Mouse (Mus musculus): ENCODE data around the gene Tmem59. TPM values are rescaled to one million over a fixed set of nuclear protein-coding genes. Genes with fewer than 3 reads are reported as not detected.

Gene Tmem59
- polyA plus RNA-seq, 2 experiments, result 51.3 to 129 TPM

- ATAC-seq (ENCODE audit: insufficient read depth) (no peak), DNase-seq (ENCODE audit: low read depth in 3 of 3, low spot score in 3 of 3) (no peak)
- Histone ChIP-seq H3K9ac (replicated peaks) (no peak overlapping the region), H3K4me1 (replicated peaks; ENCODE audit: control insufficient read depth in 2 of 2, insufficient read depth in 2 of 2, low read length in 1 of 2) (no peaks in the 10 kb centered on the region), H3K27ac (no peak overlapping the region), H3K36me3 (replicated peaks; ENCODE audit: control insufficient read depth, insufficient read depth, low read depth) (no peaks in the 10 kb centered on the region; the same call in none of the 2 replicates), H3K9me3 (ENCODE audit: control insufficient read depth, low read length) (no peaks in the 10 kb centered on the region), H3K4me3 (ENCODE audit: insufficient read depth in 1 of 2, low read depth in 2 of 2, low read length in 2 of 2) (no peak overlapping the region), H3K27me3 (ENCODE audit: control insufficient read depth, insufficient read depth, low read length) (no peaks in the 10 kb centered on the region), H3K4me2 (ENCODE audit: low read depth) (no peak overlapping the region)
- TF ChIP-seq CTCF (IDR thresholded peaks at IDR 0.05; ENCODE audit: low read depth) (no peak), EP300 (IDR thresholded peaks at IDR 0.05; ENCODE audit: low read depth) (no peak)
- 82% methylated on average over 6 of the region's 6 CpGs for WGBS (ENCODE audit: insufficient replicate concordance)
Observed at GRCm38 (mm10) chr4:107150991-107151390, 27.2 kb upstream of the Tmem59 start.

GRCm38 (mm10) chr4:107152571-107152970 is 25.6 kb upstream of the Tmem59 start:
- Histone ChIP-seq H3K9ac (replicated peaks) (no peak overlapping the region), H3K4me1 (replicated peaks; ENCODE audit: control insufficient read depth in 2 of 2, insufficient read depth in 2 of 2, low read length in 1 of 2) (peaks cover 0 to 5% of the 10 kb centered on the region in 2 experiments; a peak in 2 of 4 replicates), H3K36me3 (replicated peaks; ENCODE audit: control insufficient read depth, insufficient read depth, low read depth) (no peaks in the 10 kb centered on the region; the same call in 1 of the 2 replicates), H3K27me3 (ENCODE audit: control insufficient read depth, insufficient read depth, low read length) (no peaks in the 10 kb centered on the region), H3K27ac (no peak overlapping the region), H3K4me2 (ENCODE audit: low read depth) (no peak overlapping the region), H3K4me3 (ENCODE audit: insufficient read depth in 1 of 2, low read depth in 2 of 2, low read length in 2 of 2) (no peak overlapping the region), H3K9me3 (ENCODE audit: control insufficient read depth, low read length) (no peaks in the 10 kb centered on the region)
- ATAC-seq (ENCODE audit: insufficient read depth) (no peak), DNase-seq (ENCODE audit: low read depth in 3 of 3, low spot score in 3 of 3) (no peak)
- TF ChIP-seq EP300 (IDR thresholded peaks at IDR 0.05; ENCODE audit: low read depth) (no peak), CTCF (IDR thresholded peaks at IDR 0.05; ENCODE audit: low read depth) (no peak)
- WGBS (ENCODE audit: insufficient replicate concordance), result 85% methylated on average over 8 of the region's 8 CpGs

GRCm38 (mm10) chr4:107156983-107157401 is 21.2 kb upstream of the Tmem59 start:
- Histone ChIP-seq H3K9me3 (ENCODE audit: control insufficient read depth, low read length) (no peaks in the 10 kb centered on the region), H3K27ac (no peak overlapping the region), H3K9ac (replicated peaks) (no peak overlapping the region), H3K27me3 (ENCODE audit: control insufficient read depth, insufficient read depth, low read length) (no peaks in the 10 kb centered on the region), H3K4me1 (replicated peaks; ENCODE audit: control insufficient read depth in 2 of 2, insufficient read depth in 2 of 2, low read length in 1 of 2) (peaks cover 0 to 7% of the 10 kb centered on the region in 2 experiments; a peak in 2 of 4 replicates), H3K4me2 (ENCODE audit: low read depth) (no peak overlapping the region), H3K36me3 (replicated peaks; ENCODE audit: control insufficient read depth, insufficient read depth, low read depth) (no peaks in the 10 kb centered on the region; the same call in 1 of the 2 replicates), H3K4me3 (ENCODE audit: insufficient read depth in 1 of 2, low read depth in 2 of 2, low read length in 2 of 2) (no peak overlapping the region)
- TF ChIP-seq CTCF (IDR thresholded peaks at IDR 0.05; ENCODE audit: low read depth), result no peak
- TF ChIP-seq EP300 (IDR thresholded peaks at IDR 0.05; ENCODE audit: low read depth), result no peak
- peak; percentile 62 for ATAC-seq (ENCODE audit: insufficient read depth)
- no peak for DNase-seq (ENCODE audit: low read depth in 3 of 3, low spot score in 3 of 3)
- 84% methylated on average over 4 of the region's 4 CpGs for WGBS (ENCODE audit: insufficient replicate concordance)

GRCm38 (mm10) chr4:107159166-107159773 is 18.9 kb upstream of the Tmem59 start:
- H3K27me3 ChIP-seq (ENCODE audit: control insufficient read depth, insufficient read depth, low read length), result no peaks in the 10 kb centered on the region
- no peak overlapping the region for H3K9ac ChIP-seq (replicated peaks)
- no peaks in the 10 kb centered on the region for H3K9me3 ChIP-seq (ENCODE audit: control insufficient read depth, low read length)
- H3K4me3 ChIP-seq (ENCODE audit: insufficient read depth in 1 of 2, low read depth in 2 of 2, low read length in 2 of 2), result no peak overlapping the region
- no peak for TF ChIP-seq CTCF (IDR thresholded peaks at IDR 0.05; ENCODE audit: low read depth)
- no peak for TF ChIP-seq EP300 (IDR thresholded peaks at IDR 0.05; ENCODE audit: low read depth)
- H3K27ac ChIP-seq, result no peak overlapping the region
- no peak overlapping the region for H3K4me2 ChIP-seq (ENCODE audit: low read depth)
- no peak for ATAC-seq (ENCODE audit: insufficient read depth)
- H3K4me1 ChIP-seq (replicated peaks; ENCODE audit: control insufficient read depth in 2 of 2, insufficient read depth in 2 of 2, low read length in 1 of 2), result peaks cover 0 to 7% of the 10 kb centered on the region in 2 experiments; a peak in 2 of 4 replicates
- 78% methylated on average over 11 of the region's 11 CpGs for WGBS (ENCODE audit: insufficient replicate concordance)
- no peaks in the 10 kb centered on the region; the same call in 1 of the 2 replicates for H3K36me3 ChIP-seq (replicated peaks; ENCODE audit: control insufficient read depth, insufficient read depth, low read depth)
- no peak for DNase-seq (ENCODE audit: low read depth in 3 of 3, low spot score in 3 of 3)

- no peak overlapping the region for H3K27ac ChIP-seq
- no peak for TF ChIP-seq EP300 (IDR thresholded peaks at IDR 0.05; ENCODE audit: low read depth)
- no peak for TF ChIP-seq CTCF (IDR thresholded peaks at IDR 0.05; ENCODE audit: low read depth)
Observed at GRCm38 (mm10) chr4:107160181-107160580, 18.0 kb upstream of the Tmem59 start.

More at GRCm38 (mm10) chr4:107160181-107160580, 18.0 kb upstream of the Tmem59 start:
- Histone ChIP-seq H3K36me3 (replicated peaks; ENCODE audit: control insufficient read depth, insufficient read depth, low read depth) (peaks cover 3% of the 10 kb centered on the region), H3K9me3 (ENCODE audit: control insufficient read depth, low read length) (no peaks in the 10 kb centered on the region), H3K27me3 (ENCODE audit: control insufficient read depth, insufficient read depth, low read length) (no peaks in the 10 kb centered on the region), H3K4me3 (ENCODE audit: insufficient read depth in 1 of 2, low read depth in 2 of 2, low read length in 2 of 2) (no peak overlapping the region), H3K4me1 (replicated peaks; ENCODE audit: control insufficient read depth in 2 of 2, insufficient read depth in 2 of 2, low read length in 1 of 2) (peaks cover 0 to 7% of the 10 kb centered on the region in 2 experiments; a peak in 2 of 4 replicates), H3K9ac (replicated peaks) (no peak overlapping the region), H3K4me2 (ENCODE audit: low read depth) (no peak overlapping the region)
- DNase-seq (ENCODE audit: low read depth in 3 of 3, low spot score in 3 of 3) (no peak), ATAC-seq (ENCODE audit: insufficient read depth) (no peak)
- 83% methylated on average over 8 of the region's 8 CpGs for WGBS (ENCODE audit: insufficient replicate concordance)
